Mouse (Mus musculus) adrenal gland, adult (tissue): ENCODE data around the gene Tcl1b4.

Experiments
- DNase-seq, 2 experiments: peaks; one replicate each; pipeline ENCODE4 v3.0.0; 2022 to 2023; ENCODE audit warnings: low spot score in 1 of 2; ENCODE audit not compliant: inconsistent age in 2 of 2

Tcl1b4 gene

DNA sequence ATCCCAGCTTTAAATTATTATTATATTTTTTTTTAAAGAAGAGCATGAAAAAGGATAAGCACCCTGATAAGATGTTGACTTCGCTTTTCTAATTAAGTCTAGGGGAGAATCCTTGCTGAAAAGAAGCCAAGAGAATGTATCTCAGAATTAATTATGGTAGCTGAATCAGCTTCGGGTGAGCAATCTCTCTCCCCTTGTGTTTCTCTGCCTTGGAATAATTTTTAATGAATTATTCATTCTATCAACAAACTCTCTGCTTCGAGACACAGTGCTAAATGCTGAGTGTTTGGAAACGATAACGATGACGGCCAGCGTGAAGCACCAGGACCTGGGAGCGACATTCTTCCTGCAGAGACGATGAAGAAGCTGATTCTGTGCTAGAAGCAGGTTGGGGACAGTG is 37.3 kb downstream of the Tcl1b4 start:
- DNase-seq = no peak

DNA sequence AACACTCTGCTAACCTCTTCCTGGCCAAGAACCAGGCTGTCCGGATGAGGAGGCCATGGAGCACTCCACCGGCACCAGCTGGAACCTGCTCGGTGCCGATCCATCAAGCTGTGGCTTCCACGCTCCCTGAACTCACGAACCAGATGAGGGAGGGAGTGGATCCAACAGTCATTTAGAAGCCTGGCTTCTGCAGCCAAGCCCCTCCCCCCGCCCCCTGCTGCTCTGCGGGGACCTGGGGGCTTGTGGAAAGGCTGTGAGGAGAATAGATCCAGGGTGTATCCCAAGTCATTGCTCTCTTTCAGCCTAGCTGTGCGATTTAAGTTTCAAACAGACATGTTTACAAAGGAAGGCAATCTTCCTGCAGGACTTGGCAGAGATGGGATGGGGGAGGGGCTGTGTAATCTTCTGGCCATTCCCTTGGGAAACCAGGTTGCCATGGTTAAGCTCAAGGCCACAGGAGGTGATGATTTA is 47.0 kb downstream of the Tcl1b4 start:
- DNase-seq = peak in 1 of 2 experiments; percentile 26

DNA sequence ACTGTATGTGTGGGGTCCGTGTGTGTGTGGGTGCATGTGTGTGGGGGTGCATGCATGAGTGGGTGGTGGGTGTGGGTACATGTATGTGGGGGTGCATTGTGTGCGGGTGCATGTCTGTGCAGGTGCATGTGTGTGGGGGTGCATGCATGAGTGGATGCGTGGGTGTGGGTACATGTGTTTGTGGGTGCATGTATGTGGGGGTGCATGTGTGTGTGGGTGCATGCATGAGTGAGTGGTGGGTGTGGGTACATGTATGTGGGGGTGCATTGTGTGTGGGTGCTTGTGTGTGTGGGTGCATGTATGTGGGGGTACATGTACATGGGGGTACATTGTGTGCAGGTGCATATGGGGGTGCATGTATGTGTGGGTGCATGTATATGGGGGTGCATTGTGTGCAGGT is 52.0 kb downstream of the Tcl1b4 start:
- no peak for DNase-seq
